Mouse (Mus musculus) liver, adult 2 months (tissue): ENCODE data around the gene Nfkbid.

Experiments used
- CTCF ChIP-seq: fragments of 200-500 bp; IDR thresholded peaks from 2 replicates; pipeline ENCODE4 v1.5.1; 2011; ENCODE audit warnings: low read depth, low read length, control low read depth
- POLR2A ChIP-seq: fragments of 200-500 bp; IDR thresholded peaks from 2 replicates; pipeline ENCODE4 v1.6.1; 2011; ENCODE audit warnings: low read length, control low read depth; ENCODE audit not compliant: insufficient read depth; ENCODE audit errors: extremely low read depth

GRCm38 (mm10) chr7:30423071-30423641 lies 1.6 kb downstream of the Nfkbid start:
- no peak for TF ChIP-seq CTCF
- no peak for TF ChIP-seq POLR2A
